Mouse (Mus musculus) E14TG2a.4 (cell line): ENCODE data around the gene Dpp8.

ENCODE experiments used
- CTCF ChIP-seq: conservative IDR thresholded peaks from 2 replicates; pipeline ENCODE4 v1.5.1; 2014; ENCODE audit warnings: low read length
- NANOG ChIP-seq: IDR thresholded peaks from 2 replicates; pipeline ENCODE4 v1.6.1; 2014; ENCODE audit warnings: borderline replicate concordance, low read length, mixed read lengths
- POU5F1 ChIP-seq: IDR thresholded peaks from 2 replicates; pipeline ENCODE4 v1.6.1; 2014; ENCODE audit warnings: low read length, borderline replicate concordance

DNA sequence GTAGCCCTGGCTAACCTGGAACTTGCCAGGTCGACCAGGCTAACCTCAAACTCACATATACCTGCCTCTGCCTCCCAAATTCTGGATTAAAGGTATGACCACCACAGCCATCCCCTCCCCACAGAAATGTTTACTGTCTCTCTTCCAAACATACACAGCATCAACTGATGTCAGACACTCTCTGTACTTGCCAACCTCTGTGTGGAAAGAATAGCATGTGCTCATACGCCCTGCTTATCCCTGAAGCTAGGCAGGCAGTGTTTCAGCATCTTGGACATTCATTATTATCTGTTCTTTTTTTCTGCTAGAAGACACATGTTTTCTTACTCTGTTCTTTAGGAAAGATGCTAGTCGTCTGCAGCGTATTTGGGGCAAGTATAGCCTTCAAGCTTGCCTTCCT is 14.3 kb upstream of the Dpp8 start:
- TF ChIP-seq CTCF (no peak), NANOG (no peak), POU5F1 (no peak)
